Mouse (Mus musculus) liver, postnatal 0 days (tissue): ENCODE results near the gene Sdr39u1.

Source experiments
- CTCF ChIP-seq: sonication (generic); IDR thresholded peaks from 2 replicates; pipeline ENCODE4 v1.5.1; 2016; ENCODE audit warnings: antibody characterized with exemption, low read depth
- EP300 ChIP-seq: IDR thresholded peaks from 2 replicates; pipeline ENCODE4 v1.6.1; 2016; ENCODE audit warnings: antibody characterized with exemption, low read depth, mild to moderate bottlenecking

GRCm38 (mm10) chr14:55872551-55872950, 27.5 kb downstream of the Sdr39u1 start:
- TF ChIP-seq EP300 (no peak), CTCF (no peak)
